Mouse (Mus musculus): Measurements from ENCODE around the gene Agbl4.

- TF ChIP-seq USF1 (IDR thresholded peaks at IDR 0.05; ENCODE audit: low read depth, low read length), result no peak
- no peak for TF ChIP-seq CTCF (conservative IDR thresholded peaks at IDR 0.05 in 1 of 2, IDR thresholded peaks at IDR 0.05 in 1 of 2; ENCODE audit: low read depth in 2 of 2, low read length in 2 of 2)
Observed at GRCm38 (mm10) chr4:111403243-111403642, 1005.8 kb downstream of the Agbl4 start.
